Mouse (Mus musculus): ENCODE results near the gene 1810009A15Rik.
"Not testable (repeated sequence)": the region's sequence is repeated elsewhere in the genome, so short reads cannot be mapped to it uniquely, and the experiment has no call there.

The 1810009A15Rik gene

DNA sequence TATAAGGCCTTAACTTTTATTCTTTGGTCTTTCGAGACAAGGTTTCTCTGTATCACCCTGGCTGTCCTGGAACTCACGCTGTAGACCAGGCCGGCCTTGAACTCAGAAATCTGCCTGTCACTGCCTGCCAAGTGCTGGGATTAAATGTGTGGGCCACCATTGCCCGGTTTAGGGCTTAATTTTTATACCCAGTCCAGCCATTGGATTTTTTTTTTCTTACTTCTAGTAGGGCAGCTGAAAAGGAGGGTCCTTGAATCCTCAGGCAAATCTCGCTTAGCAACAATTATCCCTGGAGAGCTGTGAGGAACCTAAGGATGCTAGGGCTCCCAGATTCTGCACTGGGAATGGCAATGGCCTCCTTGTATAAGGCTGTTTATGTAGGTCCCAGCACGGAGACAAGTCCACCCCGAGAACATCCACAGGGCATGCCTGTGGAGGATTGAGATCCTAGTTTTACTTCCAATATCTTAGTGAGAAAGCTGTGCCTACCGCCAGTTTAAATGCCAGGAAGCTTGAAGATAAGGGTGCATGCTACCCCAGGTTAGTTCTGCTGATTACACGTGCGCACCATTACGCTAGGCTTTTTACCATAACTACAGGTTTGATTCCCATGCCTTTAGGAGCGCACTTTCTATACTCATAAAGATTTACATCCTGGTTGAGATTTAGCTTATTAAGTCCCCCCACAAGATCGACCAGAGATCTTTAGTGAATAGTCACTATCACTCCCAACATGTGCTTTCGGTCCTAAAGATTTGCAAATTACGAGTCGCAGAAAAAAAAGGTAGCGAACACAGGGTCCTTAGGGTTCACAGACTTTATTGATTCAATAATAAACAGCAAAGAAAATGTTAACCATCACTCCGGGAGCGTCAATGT lies 829 bp upstream of the 1810009A15Rik start:
- peaks cover 41% of the 10 kb centered on the region for H3K36me3 ChIP-seq (ENCODE audit: insufficient read depth, low read length)
- TF ChIP-seq CTCF (conservative IDR thresholded peaks at IDR 0.05; ENCODE audit: low read length) (no peak), NANOG (IDR thresholded peaks at IDR 0.05; ENCODE audit: borderline replicate concordance, low read length) (no peak), POU5F1 (IDR thresholded peaks at IDR 0.05; ENCODE audit: borderline replicate concordance, low read length) (no peak)
- no peaks in the 10 kb centered on the region for H3K27me3 ChIP-seq (ENCODE audit: insufficient read depth, low read length)
- H3K4me1 ChIP-seq (replicated peaks; ENCODE audit: low read depth, low read length), result peaks cover 56% of the 10 kb centered on the region
- H3K4me3 ChIP-seq (replicated peaks; ENCODE audit: low read length), result peak overlapping the region; percentile 90
- no peaks in the 10 kb centered on the region for H3K9me3 ChIP-seq (ENCODE audit: low read length)

DNA sequence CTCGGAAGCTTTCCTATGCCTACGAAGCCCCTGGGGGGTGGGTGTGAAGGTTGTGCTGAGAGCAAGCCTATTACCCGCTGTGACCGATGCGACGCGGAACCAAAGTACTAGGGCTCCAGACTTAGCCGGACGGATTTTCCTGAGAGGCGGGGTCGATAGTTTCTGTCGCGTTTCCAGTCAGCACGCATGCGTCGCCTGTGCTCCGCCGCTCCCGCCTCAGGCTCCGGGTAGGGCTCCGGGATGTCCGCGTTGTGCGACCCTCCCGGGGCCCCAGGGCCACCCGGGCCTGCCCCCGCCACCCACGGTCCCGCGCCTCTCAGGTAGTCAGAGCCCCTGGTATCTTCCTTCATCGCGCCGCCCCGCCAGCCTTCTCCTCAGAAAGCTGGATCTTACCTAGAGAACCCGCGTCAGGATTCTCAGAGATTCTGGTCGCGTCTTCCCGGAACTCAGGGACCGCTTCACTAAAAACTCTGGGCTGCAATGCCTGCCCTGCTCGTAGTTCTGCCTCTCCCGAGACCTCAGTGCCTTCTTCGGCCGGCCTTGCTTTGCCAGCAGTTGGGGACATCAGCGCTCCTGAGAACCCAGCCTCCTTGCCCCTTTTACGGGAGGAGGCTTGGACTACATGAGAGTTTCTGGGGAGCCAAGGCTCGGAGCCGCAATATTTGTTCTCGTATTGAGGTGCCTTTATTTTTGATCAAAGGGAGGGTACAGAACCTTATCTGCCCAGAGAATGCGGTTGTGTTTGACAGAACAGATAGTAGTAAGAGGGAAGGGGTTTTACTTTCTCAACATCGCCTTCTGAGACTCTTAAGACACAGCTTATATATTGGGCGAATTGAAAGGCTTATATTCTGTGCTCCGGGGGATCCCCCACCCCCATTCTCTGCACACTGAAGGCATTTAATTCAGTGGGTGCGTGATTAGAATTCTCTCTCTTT lies 4.4 kb downstream of the 1810009A15Rik start, which contains the start of gene Ints5:
Gene Ints5 (plus strand): TSS at position 177 of the 938 bp plus-strand sequence.
- no peak for TF ChIP-seq NANOG (IDR thresholded peaks at IDR 0.05; ENCODE audit: borderline replicate concordance, low read length)
- no peak for TF ChIP-seq POU5F1 (IDR thresholded peaks at IDR 0.05; ENCODE audit: borderline replicate concordance, low read length)
- TF ChIP-seq CTCF (conservative IDR thresholded peaks at IDR 0.05; ENCODE audit: low read length), result no peak
- Histone ChIP-seq H3K27me3 (ENCODE audit: insufficient read depth, low read length) (no peaks in the 10 kb centered on the region), H3K36me3 (ENCODE audit: insufficient read depth, low read length) (peaks cover 62% of the 10 kb centered on the region), H3K4me3 (replicated peaks; ENCODE audit: low read length) (peak within 1 kb of the TSS; percentile 99), H3K9me3 (ENCODE audit: low read length) (no peaks in the 10 kb centered on the region), H3K4me1 (replicated peaks; ENCODE audit: low read depth, low read length) (peaks cover 69% of the 10 kb centered on the region)

DNA sequence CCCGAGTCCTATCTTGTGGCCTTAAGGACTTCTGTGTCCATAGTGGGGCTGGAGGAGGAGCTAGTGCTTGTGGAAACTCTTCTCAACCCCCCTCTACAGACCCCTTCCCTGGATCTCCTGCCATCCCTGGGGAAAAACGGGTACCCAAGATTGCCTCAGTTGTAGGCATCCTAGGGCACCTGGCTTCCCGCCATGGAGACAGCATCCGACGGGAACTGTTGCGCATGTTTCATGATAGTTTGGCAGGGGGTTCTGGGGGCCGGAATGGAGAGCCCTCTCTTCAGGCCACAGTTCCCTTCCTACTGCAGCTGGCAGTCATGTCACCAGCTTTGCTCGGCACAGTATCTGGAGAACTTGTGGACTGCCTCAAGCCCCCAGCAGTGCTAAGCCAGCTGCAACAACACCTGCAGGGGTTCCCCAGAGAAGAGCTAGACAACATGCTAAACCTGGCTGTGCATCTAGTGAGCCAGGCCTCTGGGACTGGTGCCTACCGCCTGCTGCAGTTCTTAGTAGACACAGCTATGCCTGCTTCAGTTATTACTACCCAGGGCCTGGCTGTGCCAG lies 6.8 kb downstream of the 1810009A15Rik start:
- no peak for TF ChIP-seq POU5F1 (IDR thresholded peaks at IDR 0.05; ENCODE audit: borderline replicate concordance, low read length)
- TF ChIP-seq CTCF (conservative IDR thresholded peaks at IDR 0.05; ENCODE audit: low read length), result no peak
- TF ChIP-seq NANOG (IDR thresholded peaks at IDR 0.05; ENCODE audit: borderline replicate concordance, low read length), result no peak
- Histone ChIP-seq H3K4me3 (replicated peaks; ENCODE audit: low read length) (peak overlapping the region; percentile 100), H3K27me3 (ENCODE audit: insufficient read depth, low read length) (no peaks in the 10 kb centered on the region), H3K36me3 (ENCODE audit: insufficient read depth, low read length) (peaks cover 66% of the 10 kb centered on the region), H3K9me3 (ENCODE audit: low read length) (no peaks in the 10 kb centered on the region), H3K4me1 (replicated peaks; ENCODE audit: low read depth, low read length) (peaks cover 78% of the 10 kb centered on the region)

DNA sequence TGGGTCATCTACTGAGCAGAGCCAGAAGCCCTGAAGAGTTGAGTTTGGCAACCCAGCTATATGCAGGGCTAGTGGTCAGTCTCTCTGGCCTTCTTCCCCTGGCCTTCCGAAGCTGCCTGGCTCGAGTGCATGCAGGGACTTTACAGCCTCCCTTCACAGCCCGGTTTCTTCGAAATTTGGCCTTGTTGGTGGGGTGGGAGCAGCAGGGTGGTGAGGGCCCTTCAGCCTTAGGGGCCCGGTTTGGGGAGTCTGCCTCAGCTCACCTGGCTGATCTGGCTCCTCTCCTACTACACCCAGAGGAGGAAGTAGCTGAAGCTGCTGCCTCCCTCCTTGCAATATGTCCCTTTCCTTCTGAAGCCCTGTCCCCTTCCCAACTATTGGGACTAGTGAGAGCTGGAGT lies 7.6 kb downstream of the 1810009A15Rik start:
- H3K27me3 ChIP-seq (ENCODE audit: insufficient read depth, low read length); H3K9me3 ChIP-seq (ENCODE audit: low read length): not testable (repeated sequence)
- peaks cover 66% of the 10 kb centered on the region for H3K36me3 ChIP-seq (ENCODE audit: insufficient read depth, low read length)
- H3K4me1 ChIP-seq (replicated peaks; ENCODE audit: low read depth, low read length), result peaks cover 75% of the 10 kb centered on the region
- H3K4me3 ChIP-seq (replicated peaks; ENCODE audit: low read length), result peak overlapping the region; percentile 100

DNA sequence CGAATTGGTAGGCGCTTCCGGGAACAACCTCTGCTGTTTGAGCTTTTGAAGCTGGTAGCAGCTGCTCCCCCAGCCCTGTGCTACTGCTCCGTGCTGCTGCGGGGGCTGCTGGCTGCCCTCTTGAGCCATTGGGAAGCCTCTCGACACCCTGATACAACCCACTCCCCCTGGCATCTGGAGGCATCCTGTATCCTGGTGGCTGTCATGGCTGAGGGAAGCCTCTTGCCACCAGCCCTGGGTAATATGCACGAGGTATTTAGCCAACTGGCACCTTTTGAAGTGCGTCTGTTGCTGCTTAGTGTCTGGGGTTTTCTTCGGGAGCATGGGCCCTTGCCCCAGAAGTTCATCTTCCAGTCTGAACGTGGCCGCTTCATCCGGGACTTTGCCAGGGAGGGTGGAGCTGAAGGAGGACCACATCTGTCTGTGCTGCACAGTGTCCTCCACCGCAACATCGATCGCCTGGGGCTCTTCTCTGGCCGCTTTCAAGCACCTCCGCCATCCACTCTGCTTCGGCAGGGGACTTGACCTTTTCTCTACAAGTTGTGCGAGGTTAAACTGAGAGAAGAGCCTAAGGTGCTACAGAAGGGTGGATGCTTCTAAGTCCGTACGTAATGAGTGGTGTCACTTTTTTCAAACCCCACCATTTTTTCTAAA lies 8.7 kb downstream of the 1810009A15Rik start:
- not testable (repeated sequence) for H3K9me3 ChIP-seq (ENCODE audit: low read length); H3K27me3 ChIP-seq (ENCODE audit: insufficient read depth, low read length)
- peaks cover 68% of the 10 kb centered on the region for H3K4me1 ChIP-seq (replicated peaks; ENCODE audit: low read depth, low read length)
- H3K36me3 ChIP-seq (ENCODE audit: insufficient read depth, low read length), result peaks cover 66% of the 10 kb centered on the region
- peak overlapping the region; percentile 100 for H3K4me3 ChIP-seq (replicated peaks; ENCODE audit: low read length)

DNA sequence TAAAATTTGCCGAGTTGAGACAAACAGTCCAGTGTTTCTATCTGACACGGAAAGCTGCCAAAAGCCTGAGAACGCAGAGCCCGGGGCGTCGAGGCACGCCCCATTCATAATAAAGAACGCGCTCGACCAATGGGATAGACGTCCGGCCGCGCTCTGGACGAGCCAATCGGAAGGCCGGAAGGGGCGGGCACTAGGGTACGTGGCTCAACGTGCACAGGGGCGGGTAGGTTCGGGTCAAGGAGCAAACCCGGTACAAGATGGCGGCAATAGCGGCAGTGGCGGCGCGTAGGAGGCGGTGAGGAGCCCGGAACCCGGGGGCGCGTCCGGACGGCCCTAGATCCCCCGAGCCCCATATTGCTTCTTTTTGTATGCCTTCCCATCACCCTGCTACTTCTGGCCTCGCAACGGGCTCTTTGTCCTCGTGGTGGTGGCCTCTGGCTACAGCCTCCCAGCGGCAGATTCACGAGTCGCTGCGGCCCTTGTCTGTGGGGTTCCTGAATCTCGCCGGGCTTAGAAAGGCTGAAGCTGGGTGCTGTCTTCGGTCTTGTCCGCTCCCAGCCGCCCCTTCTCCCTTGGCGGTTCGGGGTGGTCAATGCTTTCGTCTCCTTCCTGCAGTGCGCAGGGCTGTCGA lies 9.3 kb downstream of the 1810009A15Rik start, which contains the start of gene Ganab:
Gene Ganab (plus strand): TSS at position 207 of the 631 bp plus-strand sequence.
- H3K36me3 ChIP-seq (ENCODE audit: insufficient read depth, low read length), result peaks cover 73% of the 10 kb centered on the region
- H3K4me3 ChIP-seq (replicated peaks; ENCODE audit: low read length), result peak within 1 kb of the TSS; percentile 100
- no peaks in the 10 kb centered on the region for H3K27me3 ChIP-seq (ENCODE audit: insufficient read depth, low read length)
- H3K4me1 ChIP-seq (replicated peaks; ENCODE audit: low read depth, low read length), result peaks cover 68% of the 10 kb centered on the region
- no peaks in the 10 kb centered on the region for H3K9me3 ChIP-seq (ENCODE audit: low read length)
- TF ChIP-seq POU5F1 (IDR thresholded peaks at IDR 0.05; ENCODE audit: borderline replicate concordance, low read length), result no peak
- no peak for TF ChIP-seq CTCF (conservative IDR thresholded peaks at IDR 0.05; ENCODE audit: low read length)
- no peak for TF ChIP-seq NANOG (IDR thresholded peaks at IDR 0.05; ENCODE audit: borderline replicate concordance, low read length)

DNA sequence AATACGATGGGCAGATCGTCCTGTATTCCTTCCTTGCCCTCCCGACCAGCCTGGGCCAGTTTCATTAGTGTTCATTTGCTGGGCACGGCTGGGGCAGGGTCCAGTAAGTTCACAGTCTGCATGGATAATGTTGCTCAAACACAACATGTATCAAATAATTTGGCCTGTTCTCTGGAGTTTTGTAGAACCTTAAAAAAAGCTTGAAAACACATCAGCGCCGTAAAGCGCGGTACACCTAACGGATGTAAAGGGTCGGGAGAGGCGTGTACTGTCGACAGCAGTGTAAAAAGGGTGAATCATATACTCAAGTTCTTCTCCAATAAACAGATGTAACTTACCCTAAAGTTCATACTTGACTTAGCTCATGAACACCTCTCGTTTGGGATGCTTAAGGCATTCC lies 9.9 kb downstream of the 1810009A15Rik start:
- H3K4me3 ChIP-seq (replicated peaks; ENCODE audit: low read length), result peak overlapping the region; percentile 100
- no peaks in the 10 kb centered on the region for H3K9me3 ChIP-seq (ENCODE audit: low read length)
- H3K4me1 ChIP-seq (replicated peaks; ENCODE audit: low read depth, low read length), result peaks cover 65% of the 10 kb centered on the region
- TF ChIP-seq CTCF (conservative IDR thresholded peaks at IDR 0.05; ENCODE audit: low read length), result no peak
- no peaks in the 10 kb centered on the region for H3K27me3 ChIP-seq (ENCODE audit: insufficient read depth, low read length)
- peaks cover 79% of the 10 kb centered on the region for H3K36me3 ChIP-seq (ENCODE audit: insufficient read depth, low read length)

DNA sequence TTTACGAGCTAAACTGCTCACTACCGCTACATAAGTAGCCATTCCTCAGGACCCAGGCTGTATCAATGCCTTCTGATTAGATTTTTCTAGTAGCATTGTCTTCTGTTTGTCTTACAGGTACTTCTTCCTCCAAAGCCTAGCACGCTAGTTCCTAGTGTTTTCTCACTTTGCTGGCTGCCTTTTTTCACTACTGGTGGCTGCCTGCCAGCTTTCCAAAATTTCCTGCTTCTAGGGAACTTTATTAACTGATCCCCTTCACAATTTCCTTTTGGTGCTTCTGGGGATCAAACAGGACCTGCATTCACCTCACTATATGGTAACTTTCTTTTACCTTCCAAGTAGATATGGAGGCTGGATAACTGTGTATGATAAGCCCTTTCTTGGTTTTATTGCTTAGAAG lies 10.4 kb downstream of the 1810009A15Rik start:
- TF ChIP-seq NANOG (IDR thresholded peaks at IDR 0.05; ENCODE audit: borderline replicate concordance, low read length), result no peak
- no peak for TF ChIP-seq POU5F1 (IDR thresholded peaks at IDR 0.05; ENCODE audit: borderline replicate concordance, low read length)
- no peak for TF ChIP-seq CTCF (conservative IDR thresholded peaks at IDR 0.05; ENCODE audit: low read length)
- Histone ChIP-seq H3K4me3 (replicated peaks; ENCODE audit: low read length) (peak overlapping the region; percentile 100), H3K9me3 (ENCODE audit: low read length) (no peaks in the 10 kb centered on the region), H3K27me3 (ENCODE audit: insufficient read depth, low read length) (no peaks in the 10 kb centered on the region), H3K36me3 (ENCODE audit: insufficient read depth, low read length) (peaks cover 83% of the 10 kb centered on the region), H3K4me1 (replicated peaks; ENCODE audit: low read depth, low read length) (peaks cover 60% of the 10 kb centered on the region)

Data from E14TG2a.4 (cell line).